Mouse (Mus musculus): ENCODE results near the gene Tuba3a. TPM values are rescaled to one million over a fixed set of nuclear protein-coding genes. Genes with fewer than 3 reads are reported as not detected.

The Tuba3a gene
- total RNA-seq, 2 experiments from 2014 or later = not detected

GRCm38 (mm10) chr6:125233816-125234519, 51.9 kb downstream of the Tuba3a start:
- no peak for DNase-seq (ENCODE audit: extremely low spot score in 1 of 2, low spot score in 1 of 2)

- no peak for DNase-seq (ENCODE audit: extremely low spot score in 1 of 2, low spot score in 1 of 2)
Measured at GRCm38 (mm10) chr6:125232516-125232915, 53.3 kb downstream of the Tuba3a start.

- no peak for DNase-seq (ENCODE audit: extremely low spot score in 1 of 2, low spot score in 1 of 2)
Measured at GRCm38 (mm10) chr6:125232045-125232437, 53.8 kb downstream of the Tuba3a start.

- DNase-seq (ENCODE audit: extremely low spot score in 1 of 2, low spot score in 1 of 2) = peak; percentile 25 to 36
Measured at GRCm38 (mm10) chr6:125231117-125232044, 54.5 kb downstream of the Tuba3a start, which contains the start of gene Tapbpl. Gene Tapbpl (minus strand): TSS chr6:125231860.

GRCm38 (mm10) chr6:125230571-125230970, 55.3 kb downstream of the Tuba3a start:
- DNase-seq (ENCODE audit: extremely low spot score in 1 of 2, low spot score in 1 of 2) = no peak

Small RNA genes lying within 50 kb of the gene (microRNA-seq; reads per million reads assigned to microRNA genes)
- 0 reads per million in 2 experiments for gene Mir8113

Other genes with a start within 250 kb of the Tuba3a start
- 10 to 100 TPM; 61.4 to 61.5 TPM for gene Ing4, start 246.3 kb downstream of the Tuba3a start, total RNA-seq (2021)
- gene Acrbp, start 236.4 kb downstream of the Tuba3a start, total RNA-seq (2021) = 10 to 100 TPM in 1 of 2 experiments, 1 to 10 TPM in 1; 8.2 to 12.4 TPM
- under 1 TPM; 0.35 to 0.96 TPM for gene Lpar5, start 218.1 kb downstream of the Tuba3a start, total RNA-seq (2021)
- 100 to 1,000 TPM; 153 to 194 TPM for gene Chd4, start 190.1 kb downstream of the Tuba3a start, total RNA-seq (2021)
- gene Nop2, start 154.1 kb downstream of the Tuba3a start, total RNA-seq (2021) = 10 to 100 TPM; 29.5 TPM
- gene Iffo1, start 140.8 kb downstream of the Tuba3a start, total RNA-seq (2021) = 10 to 100 TPM; 63.4 to 77.7 TPM
- gene Gapdh, start 119.6 kb downstream of the Tuba3a start, total RNA-seq (2021) = 1,000 to 10,000 TPM; 2,323 to 2,636 TPM
- gene Ncapd2, start 94.3 kb downstream of the Tuba3a start, total RNA-seq (2021) = 10 to 100 TPM; 24.1 to 27.6 TPM
- 10 to 100 TPM; 64.4 to 66.0 TPM for gene Mrpl51, start 94.2 kb downstream of the Tuba3a start, total RNA-seq (2021)
- 10 to 100 TPM; 71.1 to 71.4 TPM for gene Vamp1, start 70.5 kb downstream of the Tuba3a start, total RNA-seq (2021)
- gene Tapbpl, start 54.2 kb downstream of the Tuba3a start, total RNA-seq (2021) = 1 to 10 TPM; 2.5 to 3.3 TPM
- not detected for gene Cd27, start 49.0 kb downstream of the Tuba3a start, total RNA-seq (2021)
- 10 to 100 TPM in 1 of 2 experiments, 1 to 10 TPM in 1; 8.7 to 10.2 TPM for gene Ltbr, start 27.8 kb upstream of the Tuba3a start, total RNA-seq (2021)
- 1 to 10 TPM; 3.8 to 3.9 TPM for gene Scnn1a, start 34.6 kb upstream of the Tuba3a start, total RNA-seq (2021)
- gene Tnfrsf1a, start 63.3 kb upstream of the Tuba3a start, total RNA-seq (2021) = 10 to 100 TPM; 11.2 to 12.5 TPM
- not detected for gene Plekhg6, start 94.8 kb upstream of the Tuba3a start, total RNA-seq (2021)
- gene Cd9, start 208.7 kb upstream of the Tuba3a start, total RNA-seq (2021) = 10 to 100 TPM; 78.0 to 89.7 TPM